Comparison of ENCODE assay signal across 20 mouse cellular contexts in the genomic region with DNA sequence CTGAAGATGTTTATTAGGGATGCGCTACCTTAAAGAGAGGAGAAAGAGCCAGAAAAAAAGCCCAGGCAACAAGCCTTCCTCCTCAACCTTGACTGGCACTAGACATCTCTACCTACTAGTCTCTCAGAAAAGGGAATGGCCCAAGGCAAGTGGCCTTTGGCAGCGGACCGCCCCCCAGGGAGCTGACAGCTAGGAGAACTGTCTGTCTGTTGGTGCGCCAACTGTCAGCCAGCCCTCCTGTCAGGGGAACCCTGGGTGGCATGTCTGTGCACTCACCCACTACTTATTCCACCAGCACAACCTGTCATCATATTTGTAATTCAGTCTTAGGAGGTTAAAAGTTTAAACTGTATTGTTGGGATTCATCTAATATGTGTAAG. TPM values are rescaled to one million over a fixed set of nuclear protein-coding genes. Genes with fewer than 3 reads are reported as not detected.
A peak's percentile ranks its signal among the peaks of the same experiment; 100 is the strongest.
DNase-seq lines count a peak whose midpoint lies in the region; ATAC-seq lines count a peak whose summit lies in the region.
"Had no signal": no experiment of that assay in that cellular context is flagged by ENCODE, and none has a peak within 500 bp of the region (broad histone marks: within the 10 kb centered on the region; RNA-seq: fewer than 3 reads in every experiment).

No protein-coding gene starts in this region.

- H3K4me2 ChIP-seq in heart, embryonic 16.5 days (ENCODE audit: low read depth, low read length) = peak overlapping the region; percentile 45; the same call in 1 of the 2 replicates
- H3K4me2 ChIP-seq in neural tube, embryonic 15.5 days = 0 out of 2 replicates have a peak overlapping the region, but pooled peaks have one; percentile 13
- H3K4me2 ChIP-seq: embryonic facial prominence, embryonic 15.5 days; hindbrain, embryonic 15.5 days; intestine, embryonic 15.5 days; liver, embryonic 15.5 days had no signal

- 65% methylated on average over 4 of the region's 4 CpGs for WGBS in heart, embryonic 16.5 days
- 69% methylated on average over 4 of the region's 4 CpGs for WGBS in neural tube, embryonic 15.5 days

- ATAC-seq in heart, embryonic 16.5 days (replicated peaks; ENCODE audit: extremely low read depth, insufficient read depth, low FRiP score) = no peak
- ATAC-seq in neural tube, embryonic 15.5 days (ENCODE audit: low FRiP score) = no peak

- no peaks in the 10 kb centered on the region for H3K27me3 ChIP-seq in heart, embryonic 16.5 days (ENCODE audit: control insufficient read depth, insufficient read depth, low read length)
- H3K27me3 ChIP-seq in neural tube, embryonic 15.5 days (replicated peaks) = no peaks in the 10 kb centered on the region
- H3K27me3 ChIP-seq: hindbrain, embryonic 15.5 days; intestine, embryonic 15.5 days; liver, embryonic 15.5 days; megakaryocyte, embryonic 14.5 days had no signal

- peaks cover 13% of the 10 kb centered on the region for H3K4me1 ChIP-seq in heart, embryonic 16.5 days (ENCODE audit: control insufficient read depth, insufficient read depth, low read length)
- peaks cover 33% of the 10 kb centered on the region for H3K4me1 ChIP-seq in neural tube, embryonic 15.5 days
- H3K4me1 ChIP-seq: liver, embryonic 15.5 days; megakaryocyte, embryonic 14.5 days had no signal

- no peak overlapping the region for H3K27ac ChIP-seq in heart, embryonic 16.5 days (ENCODE audit: low read length)
- H3K27ac ChIP-seq in neural tube, embryonic 15.5 days (replicated peaks) = no peak overlapping the region; the same call in 1 of the 2 replicates
- H3K27ac ChIP-seq: embryonic facial prominence, embryonic 15.5 days; gastrocnemius, adult 2 months; hindbrain, embryonic 15.5 days; intestine, embryonic 15.5 days; left cerebral cortex, adult 2 months; limb, embryonic 12.5 days; liver, embryonic 15.5 days had no signal

- no peaks in the 10 kb centered on the region for H3K9me3 ChIP-seq in heart, embryonic 16.5 days (replicated peaks; ENCODE audit: control insufficient read depth, low read length)
- H3K9me3 ChIP-seq in neural tube, embryonic 15.5 days (replicated peaks) = no peaks in the 10 kb centered on the region
- H3K9me3 ChIP-seq: embryonic facial prominence, embryonic 15.5 days; hindbrain, embryonic 15.5 days; intestine, embryonic 15.5 days; limb, embryonic 12.5 days; liver, embryonic 15.5 days had no signal

- no peaks in the 10 kb centered on the region for H3K36me3 ChIP-seq in heart, embryonic 16.5 days (ENCODE audit: control insufficient read depth, insufficient read depth)
- no peaks in the 10 kb centered on the region for H3K36me3 ChIP-seq in neural tube, embryonic 15.5 days
- H3K36me3 ChIP-seq: embryonic facial prominence, embryonic 15.5 days; G1E; hindbrain, embryonic 15.5 days; intestine, embryonic 15.5 days; liver, embryonic 15.5 days had no signal

- peak; percentile 36 to 44 for DNase-seq in cerebellum, adult 18-20 months
- no peak for DNase-seq in cerebellum, adult 8-10 months
- no peak for DNase-seq in heart, adult 11 months
- no peak for DNase-seq in neural tube, embryonic 10.5 days (ENCODE audit: extremely low spot score, low spot score)
- DNase-seq in right cerebral cortex, postnatal 36 days (ENCODE audit: low spot score in 2 of 2) = no peak
- DNase-seq in thymus, postnatal 4 days = no peak
- DNase-seq: layer of hippocampus, adult 9-11 months; right cerebral cortex, postnatal 14 days; thymus, adult 18-20 months had no signal

- H3K4me3 ChIP-seq in heart, embryonic 16.5 days (ENCODE audit: low read length) = no peak overlapping the region
- no peak overlapping the region for H3K4me3 ChIP-seq in neural tube, embryonic 15.5 days (replicated peaks)
- H3K4me3 ChIP-seq: embryonic facial prominence, embryonic 15.5 days; hindbrain, embryonic 15.5 days; intestine, embryonic 15.5 days; left cerebral cortex, adult 2 months; limb, embryonic 12.5 days; liver, embryonic 15.5 days had no signal

- H3K9ac ChIP-seq in heart, embryonic 16.5 days (ENCODE audit: low read length) = no peak overlapping the region
- H3K9ac ChIP-seq in neural tube, embryonic 15.5 days (replicated peaks) = no peak overlapping the region
- H3K9ac ChIP-seq: embryonic facial prominence, embryonic 15.5 days; hindbrain, embryonic 15.5 days; intestine, embryonic 15.5 days; limb, embryonic 12.5 days; liver, embryonic 15.5 days had no signal

RNA-seq across cellular contexts. Expression of a gene that starts 30.3 kb away (rescaled TPM):
- polyA plus RNA-seq in heart, embryonic 16.5 days (2015; fragmentation: Nextera tagmentation; extraction: Ambion mirVana) = 2.6 and 3.0 TPM in 2 replicates
- polyA plus RNA-seq in neural tube, embryonic 15.5 days (2015; fragmentation: Nextera tagmentation; extraction: Ambion mirVana) = 17.5 and 21.4 TPM in 2 replicates
- polyA plus RNA-seq: G1E had no signal

Comparison
In these comparisons a context has a peak if more than half of its experiments do, and no peak if none do; other contexts are left out.
1. DNase-seq: peak in cerebellum, adult 18-20 months (2 of 2); none in cerebellum, adult 8-10 months (single experiment), heart, adult 11 months (single experiment), neural tube, embryonic 10.5 days (single experiment), right cerebral cortex, postnatal 36 days (0 of 2) and thymus, postnatal 4 days (single experiment).